Mouse (Mus musculus): ENCODE measurements around the gene 2900026A02Rik.
A peak's percentile ranks its signal among the peaks of the same experiment; 100 is the strongest.

Gene 2900026A02Rik

GRCm38 (mm10) chr5:113173318-113173717, 47.7 kb downstream of the 2900026A02Rik start:
- peak; percentile 87 for DNase-seq (ENCODE audit: low spot score)

- no peak for DNase-seq (ENCODE audit: low spot score)
These were observed 49.0 kb downstream of the 2900026A02Rik start for GRCm38 (mm10) chr5:113171968-113172578.

GRCm38 (mm10) chr5:113170064-113170754, 50.8 kb downstream of the 2900026A02Rik start:
- DNase-seq (ENCODE audit: low spot score): no peak

GRCm38 (mm10) chr5:113167733-113168132, 53.3 kb downstream of the 2900026A02Rik start:
- peak; percentile 87 for DNase-seq (ENCODE audit: low spot score)

GRCm38 (mm10) chr5:113165481-113165880, 55.6 kb downstream of the 2900026A02Rik start:
- peak; percentile 74 for DNase-seq (ENCODE audit: low spot score)

GRCm38 (mm10) chr5:113164873-113165441, 56.1 kb downstream of the 2900026A02Rik start:
- DNase-seq (ENCODE audit: low spot score): peak; percentile 90

- peak; percentile 63 for DNase-seq (ENCODE audit: low spot score)
These were observed 56.6 kb downstream of the 2900026A02Rik start for GRCm38 (mm10) chr5:113164448-113164847.

- DNase-seq (ENCODE audit: low spot score): peak; percentile 77
These were observed 57.9 kb downstream of the 2900026A02Rik start for GRCm38 (mm10) chr5:113163116-113163515.

GRCm38 (mm10) chr5:113162699-113163098, 58.3 kb downstream of the 2900026A02Rik start:
- DNase-seq (ENCODE audit: low spot score): peak; percentile 66

- no peak for DNase-seq (ENCODE audit: low spot score)
These were observed 59.5 kb downstream of the 2900026A02Rik start for GRCm38 (mm10) chr5:113161576-113161975.

- no peak for DNase-seq (ENCODE audit: low spot score)
These were observed 60.7 kb downstream of the 2900026A02Rik start for GRCm38 (mm10) chr5:113160320-113160719.

- no peak for DNase-seq (ENCODE audit: low spot score)
These were observed 62.2 kb downstream of the 2900026A02Rik start for GRCm38 (mm10) chr5:113158759-113159355.

- DNase-seq (ENCODE audit: low spot score): no peak
These were observed 63.4 kb downstream of the 2900026A02Rik start for GRCm38 (mm10) chr5:113157588-113157987.

GRCm38 (mm10) chr5:113157006-113157405, 64.0 kb downstream of the 2900026A02Rik start:
- DNase-seq (ENCODE audit: low spot score): no peak

- DNase-seq (ENCODE audit: low spot score): peak; percentile 88
These were observed 65.9 kb downstream of the 2900026A02Rik start for GRCm38 (mm10) chr5:113155133-113155532.

GRCm38 (mm10) chr5:113154441-113154840, 66.6 kb downstream of the 2900026A02Rik start:
- DNase-seq (ENCODE audit: low spot score): no peak

GRCm38 (mm10) chr5:113153508-113153830, 67.6 kb downstream of the 2900026A02Rik start:
- DNase-seq (ENCODE audit: low spot score): no peak

- DNase-seq (ENCODE audit: low spot score): no peak
These were observed 68.2 kb downstream of the 2900026A02Rik start for GRCm38 (mm10) chr5:113152663-113153507.

- peak; percentile 76 for DNase-seq (ENCODE audit: low spot score)
These were observed 69.4 kb downstream of the 2900026A02Rik start for GRCm38 (mm10) chr5:113151554-113152103.

- no peak for DNase-seq (ENCODE audit: low spot score)
These were observed 70.0 kb downstream of the 2900026A02Rik start for GRCm38 (mm10) chr5:113150871-113151553.

GRCm38 (mm10) chr5:113149052-113149451, 72.0 kb downstream of the 2900026A02Rik start:
- DNase-seq (ENCODE audit: low spot score): no peak

Data from testis, postnatal 10 days (tissue).